Mouse (Mus musculus) MEL (cell line): ENCODE measurements around the gene Pzp. TPM values are rescaled to one million over a fixed set of nuclear protein-coding genes. Genes with fewer than 3 reads are reported as not detected.

Experiments used
- DNase-seq: peaks from one replicate; pipeline ENCODE4 v3.0.0; 2011; ENCODE audit warnings: low read depth, low spot score
- H3K27ac ChIP-seq: 2 replicates; pipeline ENCODE4 v1.5.1; 2012; ENCODE audit warnings: low read depth, mild to moderate bottlenecking, control low read depth, low read length, moderate library complexity; ENCODE audit not compliant: control insufficient read depth
- H3K27me3 ChIP-seq, 2 experiments: fragments of 150-350 bp in 1 of 2; sonication (generic) in 1 of 2; 2 replicates each; pipeline ENCODE4 v1.6.1; 2012; ENCODE audit warnings: low read length in 2 of 2, mild to moderate bottlenecking in 2 of 2, improper control_type of control experiment in 1 of 2, moderate library complexity in 1 of 2; ENCODE audit not compliant: insufficient read depth in 2 of 2, control insufficient read depth in 1 of 2
- H3K36me3 ChIP-seq, 2 experiments: 2 replicates each; pipeline ENCODE4 v1.6.1; 2012 to 2014; ENCODE audit warnings: low read length in 2 of 2, improper control_type of control experiment in 1 of 2, inconsistent platforms in 1 of 2, mild to moderate bottlenecking in 1 of 2; ENCODE audit not compliant: insufficient read depth in 2 of 2, control insufficient read depth in 1 of 2
- H3K4me1 ChIP-seq, 2 experiments: fragments of 150-350 bp in 1 of 2; sonication (generic) in 1 of 2; 2 replicates each; pipeline ENCODE4 v1.6.1; 2012; ENCODE audit warnings: low read length in 2 of 2, improper control_type of control experiment in 1 of 2, mild to moderate bottlenecking in 1 of 2; ENCODE audit not compliant: insufficient read depth in 2 of 2, control insufficient read depth in 1 of 2
- H3K4me3 ChIP-seq, 2 experiments: fragments of 150-350 bp in 1 of 2; sonication (generic) in 1 of 2; 2 replicates each; pipeline ENCODE4 v1.5.1; 2012; ENCODE audit warnings: low read depth in 2 of 2, low read length in 2 of 2, mild to moderate bottlenecking in 2 of 2, moderate library complexity in 2 of 2, control low read depth in 1 of 2, improper control_type of control experiment in 1 of 2; ENCODE audit not compliant: control insufficient read depth in 1 of 2, insufficient read depth in 1 of 2
- H3K79me2 ChIP-seq: 2 replicates; pipeline ENCODE4 v1.6.1; 2012; ENCODE audit warnings: mild to moderate bottlenecking, low read length, moderate library complexity; ENCODE audit not compliant: control insufficient read depth, poor library complexity, insufficient read depth
- H3K9ac ChIP-seq: 2 replicates; pipeline ENCODE4 v1.6.1; 2012; ENCODE audit warnings: low read depth, mild to moderate bottlenecking, control low read depth, low read length, moderate library complexity; ENCODE audit not compliant: control insufficient read depth, poor library complexity, severe bottlenecking
- H3K9me3 ChIP-seq: fragments of 150-350 bp; sonication (generic); replicated peaks from 2 replicates; pipeline ENCODE4 v1.6.1; 2012; ENCODE audit warnings: mild to moderate bottlenecking, low read length, improper control_type of control experiment, moderate library complexity; ENCODE audit not compliant: insufficient read depth
- BHLHE40 ChIP-seq: IDR thresholded peaks from 2 replicates; pipeline ENCODE4 v1.6.1; 2012; ENCODE audit warnings: low read depth, mild to moderate bottlenecking, inconsistent platforms, low read length, improper control_type of control experiment, borderline replicate concordance
- CHD1 ChIP-seq: IDR thresholded peaks from 2 replicates; pipeline ENCODE4 v1.6.1; 2012; ENCODE audit warnings: low read depth, mild to moderate bottlenecking, inconsistent platforms, low read length, improper control_type of control experiment
- CHD2 ChIP-seq: IDR thresholded peaks from 2 replicates; pipeline ENCODE4 v1.6.1; 2011; ENCODE audit warnings: low read length, improper control_type of control experiment
- CTCF ChIP-seq, 3 experiments: IDR thresholded peaks in 2 of 3; conservative IDR thresholded peaks in 1 of 3; 2 replicates each; pipeline ENCODE4 v1.5.1; 2011 to 2012; ENCODE audit warnings: low read length in 3 of 3, low read depth in 2 of 3, mild to moderate bottlenecking in 2 of 3, improper control_type of control experiment in 1 of 3, inconsistent platforms in 1 of 3, mixed read lengths in 1 of 3, moderate library complexity in 1 of 3; ENCODE audit not compliant: control insufficient read depth in 1 of 3, insufficient read depth in 1 of 3, poor library complexity in 1 of 3, severe bottlenecking in 1 of 3
- E2F4 ChIP-seq: IDR thresholded peaks from 2 replicates; pipeline ENCODE4 v1.6.1; 2011; ENCODE audit warnings: low read depth, low read length, improper control_type of control experiment, borderline replicate concordance
- ELF1 ChIP-seq: IDR thresholded peaks from 2 replicates; pipeline ENCODE4 v1.6.1; 2014; ENCODE audit warnings: low read depth, mild to moderate bottlenecking, inconsistent platforms, low read length, improper control_type of control experiment, moderate library complexity
- EP300 ChIP-seq, 2 experiments: IDR thresholded peaks; 2 replicates each; pipeline ENCODE4 v1.6.1; 2011; ENCODE audit warnings: improper control_type of control experiment in 2 of 2, low read length in 2 of 2, low read depth in 1 of 2, mild to moderate bottlenecking in 1 of 2
- ETS1 ChIP-seq: IDR thresholded peaks from 2 replicates; pipeline ENCODE4 v1.6.1; 2012; ENCODE audit warnings: low read depth, mild to moderate bottlenecking, inconsistent platforms, low read length, improper control_type of control experiment, moderate library complexity
- GABPA ChIP-seq: IDR thresholded peaks from 2 replicates; pipeline ENCODE4 v1.6.1; 2012; ENCODE audit warnings: low read depth, mild to moderate bottlenecking, inconsistent platforms, low read length, improper control_type of control experiment, moderate library complexity
- HCFC1 ChIP-seq: IDR thresholded peaks from 2 replicates; pipeline ENCODE4 v1.6.1; 2012; ENCODE audit warnings: low read depth, mild to moderate bottlenecking, inconsistent platforms, low read length, improper control_type of control experiment, moderate library complexity
- KAT2A ChIP-seq: conservative IDR thresholded peaks from 2 replicates; pipeline ENCODE4 v1.6.1; 2012; ENCODE audit warnings: low read depth, low read length, improper control_type of control experiment, inconsistent platforms
- MAFK ChIP-seq: IDR thresholded peaks from 2 replicates; pipeline ENCODE4 v1.6.1; 2011; ENCODE audit warnings: low read depth, mild to moderate bottlenecking, low read length, improper control_type of control experiment, borderline replicate concordance
- MAZ ChIP-seq: IDR thresholded peaks from 2 replicates; pipeline ENCODE4 v1.6.1; 2012; ENCODE audit warnings: low read depth, mild to moderate bottlenecking, inconsistent platforms, low read length, improper control_type of control experiment
- MXI1 ChIP-seq: IDR thresholded peaks from 2 replicates; pipeline ENCODE4 v1.6.1; 2011; ENCODE audit warnings: mild to moderate bottlenecking, low read depth, low read length, improper control_type of control experiment
- MYB ChIP-seq: IDR thresholded peaks from 2 replicates; pipeline ENCODE4 v1.6.1; 2011; ENCODE audit warnings: mild to moderate bottlenecking, low read depth, low read length, improper control_type of control experiment
- NELFE ChIP-seq: IDR thresholded peaks from 2 replicates; pipeline ENCODE4 v1.6.1; 2011; ENCODE audit warnings: low read depth, low read length, improper control_type of control experiment
- POLR2AphosphoS2 ChIP-seq: IDR thresholded peaks from 2 replicates; pipeline ENCODE4 v1.6.1; 2011; ENCODE audit warnings: low read length, improper control_type of control experiment
- POLR2AphosphoS5 ChIP-seq: IDR thresholded peaks from 2 replicates; pipeline ENCODE4 v1.6.1; 2012; ENCODE audit warnings: low read depth, borderline replicate concordance, mild to moderate bottlenecking, inconsistent platforms, low read length, moderate library complexity, mixed read lengths
- SMC3 ChIP-seq: IDR thresholded peaks from 2 replicates; pipeline ENCODE4 v1.6.1; 2011; ENCODE audit warnings: low read depth, low read length, improper control_type of control experiment
- TBP ChIP-seq: IDR thresholded peaks from 2 replicates; pipeline ENCODE4 v1.8.0; 2011; ENCODE audit warnings: low read depth, low read length, improper control_type of control experiment
- TCF12 ChIP-seq: IDR thresholded peaks from 2 replicates; pipeline ENCODE4 v1.6.1; 2014; ENCODE audit warnings: low read depth, mild to moderate bottlenecking, inconsistent platforms, low read length, improper control_type of control experiment, moderate library complexity
- USF1 ChIP-seq: IDR thresholded peaks from 2 replicates; pipeline ENCODE4 v1.6.1; 2014; ENCODE audit warnings: low read depth, mild to moderate bottlenecking, inconsistent platforms, low read length, improper control_type of control experiment, moderate library complexity
- polyA plus RNA-seq, 2 experiments: library from polyadenylated mRNA; stranded (reverse) in 1 of 2; unstranded in 1 of 2; fragments of >175 nt in 1 of 2; fragments of >200 nt in 1 of 2; gene quantifications; 2 replicates each; pipeline versions ENCODE4 v1.2.1 to v1.2.4; 2012; ENCODE audit warnings: low replicate concordance in 2 of 2, low read depth in 1 of 2; ENCODE audit not compliant: insufficient read length in 2 of 2, insufficient read depth in 1 of 2, missing spikeins in 1 of 2
- total RNA-seq: library from RNA; depleted of rRNA; stranded (reverse); fragments of 300-350 nt; gene quantifications from 2 replicates; pipeline ENCODE4 v1.2.3, GENCODE M21; 2012

The Pzp gene
- total and polyA plus RNA-seq, 3 experiments: not detected

- Histone ChIP-seq H3K4me1 (no peaks in the 10 kb centered on the region), H3K9ac (no peak overlapping the region), H3K4me3 (no peak overlapping the region), H3K27me3 (no peaks in the 10 kb centered on the region), H3K27ac (no peak overlapping the region), H3K36me3 (no peaks in the 10 kb centered on the region), H3K79me2 (no peaks in the 10 kb centered on the region), H3K9me3 (no peaks in the 10 kb centered on the region)
- no peak for DNase-seq
- no peak for TF ChIP-seq MXI1
- TF ChIP-seq MYB: no peak
- no peak for TF ChIP-seq TBP
- TF ChIP-seq ETS1: no peak
- TF ChIP-seq CTCF (IDR thresholded peaks at IDR 0.05 in 2 of 3, conservative IDR thresholded peaks at IDR 0.05 in 1 of 3; ENCODE audit: control insufficient read depth in 1 of 3, insufficient read depth in 1 of 3, low read depth in 2 of 3, low read length in 3 of 3, poor library complexity in 1 of 3, severe bottlenecking in 1 of 3): no peak
- TF ChIP-seq CHD2: no peak
- TF ChIP-seq SMC3: no peak
- no peak for TF ChIP-seq CHD1
- TF ChIP-seq EP300 (IDR thresholded peaks at IDR 0.05; ENCODE audit: low read depth in 1 of 2, low read length in 2 of 2): no peak
- no peak for TF ChIP-seq POLR2AphosphoS2
- TF ChIP-seq MAZ: no peak
- no peak for TF ChIP-seq MAFK
- TF ChIP-seq HCFC1: no peak
- no peak for TF ChIP-seq E2F4
- TF ChIP-seq KAT2A: no peak
- TF ChIP-seq NELFE: no peak
- TF ChIP-seq ELF1: no peak
- no peak for TF ChIP-seq BHLHE40
- no peak for TF ChIP-seq POLR2AphosphoS5
- TF ChIP-seq TCF12: no peak
Observed at GRCm38 (mm10) chr6:128519159-128519558, 7.4 kb downstream of the Pzp start.

GRCm38 (mm10) chr6:128505676-128506236 lies 20.8 kb downstream of the Pzp start:
- H3K4me3 ChIP-seq: no peak overlapping the region
- H3K9me3 ChIP-seq: no peaks in the 10 kb centered on the region
- no peak overlapping the region for H3K9ac ChIP-seq
- no peaks in the 10 kb centered on the region for H3K79me2 ChIP-seq
- TF ChIP-seq MAFK (no peak), USF1 (no peak), GABPA (no peak)
- no peak for DNase-seq
- H3K27me3 ChIP-seq: no peaks in the 10 kb centered on the region
- no peaks in the 10 kb centered on the region for H3K4me1 ChIP-seq
- H3K27ac ChIP-seq: no peak overlapping the region
- no peaks in the 10 kb centered on the region for H3K36me3 ChIP-seq
